Comparison of ENCODE assay signal across 9 mouse cellular contexts in the genomic region with DNA sequence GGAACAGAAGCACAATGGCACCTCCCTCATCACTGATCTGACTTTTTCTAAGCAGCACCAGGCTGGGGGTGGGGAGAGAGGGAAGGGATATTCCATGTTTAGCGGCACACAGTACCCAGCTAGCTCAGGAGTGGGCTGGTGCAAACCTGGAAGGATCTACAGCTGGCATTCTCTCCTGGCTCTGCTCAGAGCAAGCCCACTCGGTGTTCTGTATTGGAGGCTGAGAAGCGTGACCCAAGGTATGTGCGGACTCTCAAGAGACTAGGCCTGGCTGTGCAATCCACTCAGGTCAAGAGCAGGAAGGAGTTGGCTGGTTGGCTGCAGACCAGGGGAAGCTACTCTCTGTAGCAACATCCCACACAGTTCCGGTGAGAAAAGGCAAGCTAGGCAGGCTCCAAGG.
DNase-seq lines count a peak whose midpoint lies in the region; ATAC-seq lines count a peak whose summit lies in the region.
"Had no signal": no experiment of that assay in that cellular context is flagged by ENCODE, and none has a peak within 500 bp of the region (broad histone marks: within the 10 kb centered on the region; RNA-seq: fewer than 3 reads in every experiment).

No protein-coding gene starts in this region.

- DNase-seq in gastrocnemius, postnatal 14 days: peak; percentile 24
- no peak for DNase-seq in gastrocnemius, postnatal 25 days
- DNase-seq in heart, postnatal 4 days: peak; percentile 40
- DNase-seq in lung, postnatal 10 days: peak; percentile 73
- no peak for DNase-seq in thymus, postnatal 4 days
- no peak for DNase-seq in urinary bladder, postnatal 25 days (ENCODE audit: low spot score)
- no peak for DNase-seq in cerebellum, adult 9-11 months

- intact Hi-C loops in gastrocnemius, postnatal 14 days (cut with DNase I; ENCODE audit: low total_unique reads): no loop called here

- 0 out of 2 replicates have a peak, but pooled peaks have one; percentile 40 for ATAC-seq in common myeloid progenitor, adult 5-6 weeks (replicated peaks; ENCODE audit: low read depth, poor library complexity, severe bottlenecking)
- ATAC-seq: midbrain, embryonic 13.5 days had no signal

Comparison
In these comparisons a context has a peak if more than half of its experiments do, and no peak if none do; other contexts are left out.
1. DNase-seq: peak in gastrocnemius, postnatal 14 days (single experiment), heart, postnatal 4 days (single experiment) and lung, postnatal 10 days (single experiment); none in gastrocnemius, postnatal 25 days (single experiment), thymus, postnatal 4 days (single experiment), urinary bladder, postnatal 25 days (single experiment) and cerebellum, adult 9-11 months (single experiment).